Mouse (Mus musculus) layer of hippocampus, adult 6 months (tissue): ENCODE results near the gene Tmem38b. TPM values are rescaled to one million over a fixed set of nuclear protein-coding genes. Genes with fewer than 3 reads are reported as not detected.

Experiments
- long read RNA-seq, 2 experiments: library from polyadenylated mRNA; unstranded; transcript quantifications; one replicate each; pipeline ENCODE4 v2.0.0; 2019 to 2020
- polyA plus RNA-seq: library from polyadenylated mRNA; unstranded; fragments of <200 nt; fragmentation: Nextera tagmentation; gene quantifications from 2 replicates; pipeline ENCODE4 v1.2.3, GENCODE M21; 2021

Gene Tmem38b
- 10.5 and 11.1 TPM in 2 replicates for polyA plus RNA-seq
- long read RNA-seq, experiment 1, transcript Tmem38b-201 (6 exons, 2,862 nt): major isoform, 19 of 23 reads
- long read RNA-seq, experiment 1, partial matches to known transcripts: 0 of 23 reads
- long read RNA-seq, experiment 1, other reads (novel, unspliced or antisense): 3 of 23 reads
- long read RNA-seq, experiment 2, transcript Tmem38b-201 (6 exons, 2,862 nt): major isoform, 47 of 65 reads
- long read RNA-seq, experiment 2, partial matches to known transcripts: 4 of 65 reads
- long read RNA-seq, experiment 2, other reads (novel, unspliced or antisense): 13 of 65 reads

GRCm38 (mm10) chr4:53825821-53826605, at the start of gene Tmem38b:
Gene Tmem38b, plus strand, starts transcription at chr4:53826045.

Other genes with a start within 250 kb of the Tmem38b start
- gene Fsd1l, start 194.6 kb upstream of the Tmem38b start, polyA plus RNA-seq: 3.2 and 5.1 TPM in 2 replicates
- 13.5 and 15.1 TPM in 2 replicates for gene Fktn, start 112.0 kb upstream of the Tmem38b start, polyA plus RNA-seq
- not detected in 2 replicates for gene Tal2, start 46.3 kb upstream of the Tmem38b start, polyA plus RNA-seq